Mouse (Mus musculus) telencephalon, adult 2 months (tissue): ENCODE data around the gene Galnt18.

Experiments used
- DNase-seq: peaks from one replicate; pipeline ENCODE4 v3.0.0-alpha.2; 2011; ENCODE audit warnings: low read depth, low spot score

Gene Galnt18

DNA sequence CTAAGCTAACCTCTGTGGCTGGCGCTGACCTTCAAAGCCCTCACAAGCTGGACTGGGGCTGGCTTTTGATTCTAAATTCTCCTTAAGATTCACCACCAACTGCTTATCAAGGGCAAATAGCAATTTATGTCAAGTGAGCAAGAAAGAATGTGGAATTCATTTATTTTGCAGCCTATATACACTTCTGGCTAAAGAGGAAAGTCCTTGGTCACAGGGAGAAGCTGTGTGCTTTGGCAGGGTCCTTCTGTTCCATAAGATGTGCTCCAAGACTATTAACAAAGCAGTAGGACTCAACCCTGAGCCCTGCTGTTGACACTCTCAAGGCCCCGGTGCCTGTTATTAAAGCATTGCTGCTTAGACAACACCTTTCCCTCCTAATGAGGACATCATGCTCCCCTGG lies 7.4 kb downstream of the Galnt18 start:
- no peak for DNase-seq

DNA sequence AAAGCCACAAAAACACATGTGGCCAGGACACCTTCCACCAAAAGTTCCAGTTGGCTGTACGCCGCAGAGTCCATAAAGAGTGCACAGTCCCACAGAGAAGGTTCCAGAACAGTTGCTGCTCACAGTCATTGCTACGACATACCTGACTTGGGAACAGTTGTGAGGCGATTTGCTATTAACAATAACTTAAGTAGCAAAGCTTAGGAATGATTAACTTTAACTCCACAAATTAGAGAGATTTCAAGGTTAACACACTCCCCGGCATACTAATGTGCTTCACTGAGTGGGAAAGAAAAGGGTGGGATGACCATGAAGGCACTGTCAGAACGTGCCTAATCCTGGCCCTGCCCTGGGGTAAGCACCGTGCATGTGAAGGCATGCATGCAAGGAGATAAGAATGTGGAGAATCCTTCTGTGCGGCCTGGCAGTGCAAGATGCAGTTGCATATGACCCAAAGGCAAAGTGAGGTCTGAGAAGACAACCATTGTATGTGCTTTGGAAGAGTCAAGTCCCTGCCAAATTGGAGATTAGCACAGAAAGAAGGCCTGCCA lies 8.5 kb downstream of the Galnt18 start:
- no peak for DNase-seq

DNA sequence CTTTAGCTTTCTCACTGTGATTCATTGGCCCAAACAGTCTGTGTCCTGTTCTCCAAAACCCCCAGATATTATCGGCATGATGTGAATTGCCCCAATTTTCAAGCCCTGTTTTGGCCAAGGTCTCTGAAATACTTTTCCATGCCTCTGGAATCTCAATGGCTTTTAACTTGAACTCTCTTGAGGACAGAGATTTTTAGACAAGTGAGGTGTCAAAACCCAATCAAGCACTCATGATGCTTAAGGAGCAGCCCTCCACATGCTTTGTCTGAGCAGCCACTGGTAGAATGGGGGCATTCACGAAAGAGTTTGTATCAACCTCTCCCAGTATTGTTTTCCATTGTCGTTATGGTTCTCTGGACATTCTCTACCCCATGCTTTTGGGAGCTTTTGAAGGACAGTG lies 9.2 kb downstream of the Galnt18 start:
- DNase-seq, result no peak

DNA sequence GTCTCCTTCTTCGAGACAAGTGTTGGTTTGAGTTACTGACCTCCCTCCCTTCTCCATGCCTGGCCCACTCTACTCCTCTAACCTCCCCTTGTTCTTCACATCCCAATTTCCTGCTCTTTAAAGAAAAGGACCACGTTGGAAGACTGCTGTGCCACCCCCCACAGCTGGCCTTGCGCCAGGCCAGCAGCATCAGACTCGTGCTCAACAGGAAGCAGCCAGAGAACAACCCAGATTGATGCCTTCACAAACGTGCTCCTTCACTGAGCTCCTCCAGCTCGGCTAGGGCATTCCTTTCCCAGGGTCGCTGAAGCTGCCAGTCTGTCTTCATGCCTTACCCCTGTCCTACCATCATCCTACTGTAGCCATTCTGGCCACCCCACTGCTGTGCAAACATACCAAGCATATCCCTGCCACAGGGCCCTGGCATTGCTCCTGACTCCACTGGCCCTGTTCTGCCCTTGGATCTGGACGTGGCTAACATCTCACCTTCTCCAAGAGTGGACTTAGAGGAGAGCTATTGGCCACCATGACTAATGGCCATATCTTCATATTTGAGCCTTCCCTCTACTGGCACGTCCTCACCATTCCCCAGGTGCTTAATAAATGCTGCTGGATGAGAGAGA lies 13.5 kb downstream of the Galnt18 start:
- DNase-seq, result no peak

DNA sequence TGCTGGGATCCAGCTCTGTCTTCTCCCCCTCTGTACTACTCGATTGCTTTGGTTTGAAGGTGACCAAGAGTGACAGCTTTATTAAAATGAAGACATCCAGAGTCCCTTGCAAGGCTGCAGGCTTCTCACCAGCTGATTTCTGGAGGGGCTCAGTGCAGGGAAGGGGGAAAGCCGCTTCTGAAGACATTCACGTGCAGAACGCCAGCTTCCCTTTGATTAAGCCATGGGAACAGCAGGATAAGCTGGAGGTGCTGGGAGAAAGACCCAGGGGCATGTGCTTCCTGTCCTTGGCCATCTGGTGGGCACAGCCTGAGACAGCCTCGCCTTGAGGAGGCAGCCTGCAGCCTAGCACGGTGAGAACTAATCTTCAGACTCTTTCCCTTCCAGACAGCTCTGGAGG lies 17.0 kb downstream of the Galnt18 start:
- no peak for DNase-seq

DNA sequence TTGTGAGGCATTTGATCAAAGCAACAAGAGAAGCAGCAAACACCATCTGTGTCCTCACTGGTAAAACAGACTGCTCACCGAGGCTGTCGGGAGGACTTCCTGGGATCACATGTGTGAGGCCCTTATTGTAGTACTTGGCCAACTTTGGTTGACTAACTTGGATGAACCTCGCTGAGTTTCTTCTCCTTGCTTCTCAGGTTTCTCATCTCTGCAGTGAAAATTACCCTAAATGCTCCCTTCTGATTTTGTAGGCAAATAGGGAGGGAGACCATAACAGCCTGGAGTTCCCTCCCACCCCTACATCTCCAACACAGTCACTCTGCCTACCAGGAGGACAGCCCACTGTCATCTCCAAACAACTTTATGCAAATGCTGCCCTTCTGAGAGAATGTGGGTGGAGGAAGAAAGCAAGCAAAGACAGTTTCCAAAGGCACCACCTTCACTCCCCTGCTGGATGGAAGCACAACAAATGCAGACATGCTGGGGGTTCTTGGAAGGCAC lies 31.2 kb downstream of the Galnt18 start:
- DNase-seq, result peak; percentile 78

DNA sequence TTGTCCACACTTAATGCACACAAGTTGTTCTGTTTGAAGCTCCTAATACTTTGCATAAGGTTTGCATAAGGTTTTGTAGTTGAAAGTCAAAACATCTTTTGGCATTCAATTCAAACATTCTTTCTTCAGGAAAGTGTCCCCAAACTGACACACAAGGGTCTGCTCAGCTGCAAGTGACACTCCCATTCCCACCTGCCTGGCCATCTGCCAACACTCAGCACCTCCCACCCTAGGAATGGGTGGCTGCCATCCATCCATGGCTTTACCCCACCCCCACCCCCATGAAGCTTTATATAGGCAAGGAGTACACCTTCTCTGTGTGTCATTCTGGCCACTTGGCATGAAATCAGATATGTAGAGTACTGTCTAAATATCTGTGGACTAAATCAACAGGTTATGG lies 35.0 kb downstream of the Galnt18 start:
- no peak for DNase-seq

DNA sequence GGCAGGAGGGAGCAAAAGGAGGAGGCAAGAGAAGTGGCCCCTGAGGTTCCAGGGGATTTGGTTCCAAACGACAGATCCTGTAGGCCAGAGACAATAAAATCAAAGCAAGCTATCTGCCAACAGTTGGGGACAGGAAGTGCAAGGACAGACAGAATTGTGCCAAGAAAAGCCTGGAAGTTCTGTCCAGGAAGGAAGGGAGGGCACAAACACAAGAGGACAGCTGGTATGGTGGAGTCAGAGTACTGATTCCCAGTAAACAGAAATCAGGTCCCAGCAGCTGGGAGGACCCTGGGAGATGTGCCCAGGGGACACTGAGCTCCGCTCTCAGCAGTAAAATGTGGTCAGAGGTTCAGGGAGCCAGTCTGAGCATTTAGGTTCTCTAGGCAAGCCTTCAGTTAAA lies 38.2 kb downstream of the Galnt18 start:
- no peak for DNase-seq

DNA sequence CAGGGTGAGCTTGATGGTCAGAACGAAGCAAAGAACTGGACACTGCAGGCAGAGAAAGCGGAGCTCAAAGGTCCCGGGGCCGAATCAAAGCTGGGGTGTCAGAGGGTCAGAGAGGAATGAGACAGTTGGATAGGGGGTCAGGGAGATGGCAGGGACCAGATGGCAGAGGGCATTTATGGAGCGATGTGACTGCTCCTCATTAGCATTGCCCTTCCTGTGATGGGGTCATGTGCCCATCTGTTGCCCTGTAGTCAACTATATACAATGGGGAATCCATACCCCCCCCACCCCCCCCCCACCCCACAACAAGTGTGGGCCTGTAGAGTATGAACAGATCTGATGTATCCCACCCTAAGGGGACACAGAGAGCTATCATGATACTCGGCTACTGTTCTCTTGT lies 39.7 kb downstream of the Galnt18 start:
- no peak for DNase-seq

DNA sequence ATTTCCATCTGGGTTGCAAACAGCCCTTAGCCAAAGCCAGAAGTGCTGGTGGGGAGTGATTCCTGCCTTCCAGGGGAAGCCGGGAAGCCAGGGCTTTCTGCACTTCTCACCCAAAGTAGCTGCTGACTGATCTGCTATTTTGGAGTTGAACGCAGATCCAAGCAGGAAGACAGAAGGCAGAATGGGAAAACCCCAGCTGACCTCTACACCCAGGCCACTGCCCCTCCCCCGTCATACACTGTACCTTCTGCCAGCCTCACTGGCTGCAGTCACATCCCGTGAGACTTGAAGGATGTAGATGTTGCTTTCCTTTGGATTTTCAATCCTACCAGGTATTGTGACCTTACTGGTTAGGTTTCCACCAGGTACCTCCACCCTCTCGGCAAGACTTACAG lies 40.4 kb downstream of the Galnt18 start:
- no peak for DNase-seq

DNA sequence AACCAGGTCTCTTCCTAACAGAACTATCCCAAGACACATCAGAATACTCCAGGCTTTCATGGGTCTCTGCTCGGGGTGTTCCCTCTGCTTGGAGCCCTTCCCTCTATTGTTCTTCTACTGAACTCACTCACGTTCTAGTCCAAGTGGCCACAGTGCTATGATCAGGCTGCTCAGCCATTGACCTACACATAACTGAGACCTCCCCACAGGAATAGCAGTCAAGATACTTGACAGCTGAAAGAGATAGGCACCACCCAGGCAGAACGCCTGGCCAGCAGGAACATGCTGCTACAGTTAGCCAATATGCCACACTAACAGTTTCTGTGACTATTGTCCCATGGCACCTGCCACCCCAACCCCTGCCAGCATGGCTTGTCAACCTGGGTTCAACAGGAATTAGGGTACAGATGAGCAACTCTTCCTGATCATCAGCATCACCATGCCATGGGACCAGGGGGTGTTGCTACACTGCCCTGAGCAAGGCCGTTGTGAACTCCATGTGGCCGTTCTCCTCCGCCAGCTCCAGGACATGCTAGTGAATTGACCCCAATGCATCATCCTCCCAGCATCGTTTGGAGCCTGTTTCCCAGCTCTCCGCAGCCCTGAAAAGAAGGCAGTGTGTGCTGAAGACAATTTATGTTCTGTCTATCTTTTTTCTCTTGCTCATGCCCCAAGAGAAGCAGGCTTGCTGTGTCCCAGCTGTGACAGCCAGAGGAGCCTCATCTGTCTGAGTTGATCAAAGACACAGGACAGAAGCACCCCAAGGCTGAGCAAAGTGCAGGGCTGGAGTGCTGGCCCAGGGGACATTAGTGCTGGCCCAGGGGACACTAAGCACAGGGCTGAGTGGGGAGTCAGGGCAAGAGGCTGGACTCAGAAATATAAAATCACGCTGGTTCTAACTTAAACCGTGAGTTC lies 41.1 kb downstream of the Galnt18 start:
- no peak for DNase-seq

DNA sequence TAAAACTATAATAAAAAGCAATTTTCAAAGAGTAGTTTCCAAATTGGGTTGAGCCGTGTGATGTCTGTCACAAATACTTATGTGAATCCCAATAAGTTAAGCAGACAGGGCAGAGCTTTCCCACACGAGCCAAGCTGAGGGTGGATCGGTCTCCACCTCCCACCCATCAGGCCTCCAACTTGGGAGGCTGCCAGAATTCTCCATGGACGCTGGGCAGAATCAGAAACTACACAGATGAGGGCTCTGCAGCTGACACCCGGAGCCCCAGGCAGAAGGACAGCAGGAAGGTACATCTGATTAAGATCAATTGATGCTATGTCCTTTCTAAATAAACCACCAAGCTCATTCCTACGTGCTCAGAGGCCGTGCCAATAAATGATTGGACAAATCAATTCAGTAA lies 42.4 kb downstream of the Galnt18 start:
- DNase-seq, result no peak

DNA sequence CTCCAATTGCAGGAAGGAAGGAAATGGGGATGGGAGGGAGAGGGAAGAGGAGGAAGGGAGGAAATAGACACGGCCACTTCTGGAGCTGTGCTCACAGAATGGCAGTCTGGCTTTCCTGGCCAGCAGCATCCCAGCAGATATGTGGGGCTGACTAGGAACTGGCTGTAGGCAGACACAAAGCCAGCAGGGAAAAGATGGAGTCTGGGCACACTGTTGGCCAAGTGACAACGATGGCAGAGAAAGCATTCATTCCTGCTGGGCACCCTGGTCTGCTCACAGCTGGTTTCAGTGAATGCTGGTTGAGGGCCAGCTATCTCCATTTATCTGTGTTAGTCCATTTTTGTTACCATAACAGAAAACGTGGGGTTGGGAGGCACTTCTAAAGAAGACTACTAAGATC lies 43.4 kb downstream of the Galnt18 start:
- no peak for DNase-seq

DNA sequence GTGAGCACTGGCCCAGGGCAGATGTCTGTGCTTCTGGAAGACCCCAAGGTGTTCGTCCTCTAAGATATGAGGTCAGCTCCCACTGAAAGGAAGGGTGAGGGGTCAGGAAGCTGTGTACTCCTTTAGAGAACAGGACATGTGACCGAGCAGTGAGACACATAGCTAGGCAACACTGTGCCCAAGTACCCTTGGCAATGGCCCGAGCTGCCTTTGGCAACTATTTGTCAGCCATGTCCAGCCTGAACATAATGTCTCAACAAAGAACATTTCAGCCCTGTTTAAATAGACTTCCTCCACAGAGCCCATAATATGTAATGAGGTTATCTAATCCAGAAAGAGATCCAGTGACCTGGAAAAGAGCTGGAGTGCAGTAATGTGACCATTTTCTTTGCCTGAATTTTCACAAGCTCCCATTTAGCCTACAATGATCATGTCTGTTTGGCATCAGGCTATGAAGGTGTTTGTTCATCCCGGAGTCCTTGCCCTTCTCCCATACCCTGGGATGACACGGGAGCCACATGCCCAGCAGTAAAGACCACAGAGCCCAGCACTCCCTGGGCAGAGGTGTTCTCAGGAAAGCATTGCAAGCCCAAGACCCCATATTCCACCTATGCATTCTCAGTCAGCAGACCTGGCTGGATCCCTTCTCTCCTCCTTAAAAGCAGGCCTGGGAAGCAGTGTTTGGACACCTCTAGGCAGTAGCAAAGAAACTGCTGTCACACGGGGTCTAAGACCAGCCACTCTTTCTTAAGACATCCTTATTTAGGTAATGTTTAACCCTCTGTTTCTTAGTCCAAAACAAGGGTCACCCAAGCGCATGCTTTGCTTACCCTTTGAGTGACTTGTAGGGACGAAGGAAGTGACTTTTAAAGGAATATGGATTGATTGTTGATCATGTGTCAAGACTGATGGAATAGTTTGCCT lies 49.2 kb downstream of the Galnt18 start:
- DNase-seq, result no peak

DNA sequence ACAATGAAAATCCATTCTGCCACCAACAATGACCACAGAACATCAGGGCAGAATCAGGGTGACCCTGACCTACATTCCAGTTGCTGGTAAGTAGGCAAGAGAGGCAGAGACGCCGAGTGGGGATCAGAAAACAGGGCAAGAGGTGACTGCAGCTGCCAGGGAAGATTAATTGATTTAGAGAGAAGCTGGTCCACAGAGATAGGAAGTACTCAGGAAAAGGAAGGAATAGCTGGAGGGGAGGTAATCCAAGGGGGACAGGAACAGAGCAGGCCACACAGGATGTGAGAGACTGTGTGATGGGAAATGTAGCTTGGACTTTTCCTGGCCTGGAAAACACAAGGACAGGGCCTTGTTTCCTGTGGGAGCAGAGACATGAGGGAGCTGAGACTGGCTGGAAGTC lies 52.8 kb downstream of the Galnt18 start:
- no peak for DNase-seq

DNA sequence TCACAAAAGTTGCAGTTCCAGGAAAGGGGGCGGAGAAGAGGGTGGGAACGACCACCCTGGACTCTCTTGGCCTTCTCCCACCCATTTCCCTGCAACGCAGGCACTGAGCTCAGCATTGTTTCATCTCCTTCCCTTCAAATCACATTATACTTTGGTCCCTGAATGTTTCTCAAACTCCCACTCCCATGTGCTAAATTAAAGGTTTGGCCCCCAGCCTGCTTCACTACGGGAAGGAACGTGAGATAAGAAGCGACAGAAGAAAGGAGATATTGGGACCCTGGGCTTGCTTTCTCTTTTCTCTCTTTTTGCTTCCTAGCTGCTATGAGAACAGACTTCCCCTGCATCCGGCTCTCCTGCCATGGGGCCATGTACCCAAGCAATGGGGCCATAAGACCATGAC lies 55.0 kb downstream of the Galnt18 start:
- no peak for DNase-seq

DNA sequence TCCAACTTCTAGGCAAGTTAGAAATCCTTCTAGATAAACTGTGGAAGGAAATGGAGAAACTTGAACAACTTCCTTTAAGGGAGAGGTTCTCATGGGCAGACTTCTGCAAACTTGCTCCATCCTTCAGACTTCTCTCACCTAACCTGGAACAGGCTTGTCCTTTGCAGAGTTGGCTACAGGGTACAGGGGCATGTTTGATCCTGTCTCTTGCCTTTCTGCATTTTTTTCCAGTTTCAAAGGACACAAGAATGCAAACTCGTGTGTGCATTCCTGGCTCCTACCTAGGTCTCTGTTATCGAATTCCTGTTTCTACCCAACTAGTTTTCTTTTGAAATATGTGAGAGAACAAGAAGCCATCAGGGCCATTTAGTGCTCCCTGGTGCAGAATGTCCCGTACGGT lies 55.8 kb downstream of the Galnt18 start:
- no peak for DNase-seq

DNA sequence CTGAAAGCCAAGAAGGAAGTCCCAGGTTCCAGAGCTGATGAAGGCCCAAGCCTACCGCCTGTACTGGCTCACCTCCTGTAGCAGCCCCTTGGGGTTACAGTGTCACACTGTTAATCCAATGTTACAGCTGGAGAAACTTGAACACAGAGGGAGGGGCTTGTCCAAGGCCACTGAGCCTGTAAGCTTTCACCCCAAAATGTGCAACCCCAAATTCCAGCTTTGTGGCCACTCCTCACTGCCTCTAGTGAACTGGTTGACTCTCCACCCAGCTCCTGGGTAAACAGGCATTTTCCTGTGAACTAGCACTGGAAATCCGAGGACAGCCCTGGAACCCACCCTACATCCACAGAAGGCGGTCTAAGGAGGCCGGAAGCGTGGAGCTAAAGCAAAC lies 58.5 kb downstream of the Galnt18 start:
- no peak for DNase-seq

DNA sequence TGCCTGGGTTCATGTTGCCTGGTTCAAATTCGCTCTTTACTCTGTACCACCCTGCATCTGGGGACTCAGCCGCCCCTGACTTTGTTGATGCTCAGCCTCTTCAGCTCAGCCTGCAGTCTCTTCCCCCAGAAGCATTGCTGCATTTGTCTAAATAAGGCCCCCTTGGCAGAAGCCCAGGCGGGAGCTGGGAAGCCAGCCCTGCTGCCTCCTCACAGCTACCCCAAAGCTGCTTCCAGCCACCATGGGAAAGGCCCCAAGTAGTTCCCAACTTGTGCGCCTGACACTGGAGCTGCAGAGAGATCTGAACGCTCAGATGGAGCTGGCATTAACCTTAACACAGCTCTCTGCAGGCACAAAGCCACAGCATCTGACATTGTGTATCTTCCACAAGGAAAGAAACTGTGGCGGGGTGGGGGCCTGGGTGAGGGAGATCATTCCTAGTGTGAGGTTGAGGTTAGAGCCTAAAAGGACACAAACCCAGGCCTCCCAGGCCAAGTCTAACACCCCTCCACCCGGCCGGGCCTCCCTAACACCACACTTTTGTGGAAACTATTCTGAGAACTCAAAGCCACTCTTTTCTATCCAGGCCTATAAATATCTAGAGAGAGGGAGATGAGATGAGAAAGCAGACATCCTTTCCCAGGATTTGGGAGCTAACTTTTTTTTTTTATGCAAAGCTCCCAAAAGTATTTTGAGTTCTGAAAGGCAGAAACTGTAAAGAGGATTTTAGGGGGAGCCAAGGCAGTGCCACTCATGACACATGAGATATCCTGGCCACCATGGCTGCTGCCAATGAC lies 59.1 kb downstream of the Galnt18 start:
- peak; percentile 82 for DNase-seq

DNA sequence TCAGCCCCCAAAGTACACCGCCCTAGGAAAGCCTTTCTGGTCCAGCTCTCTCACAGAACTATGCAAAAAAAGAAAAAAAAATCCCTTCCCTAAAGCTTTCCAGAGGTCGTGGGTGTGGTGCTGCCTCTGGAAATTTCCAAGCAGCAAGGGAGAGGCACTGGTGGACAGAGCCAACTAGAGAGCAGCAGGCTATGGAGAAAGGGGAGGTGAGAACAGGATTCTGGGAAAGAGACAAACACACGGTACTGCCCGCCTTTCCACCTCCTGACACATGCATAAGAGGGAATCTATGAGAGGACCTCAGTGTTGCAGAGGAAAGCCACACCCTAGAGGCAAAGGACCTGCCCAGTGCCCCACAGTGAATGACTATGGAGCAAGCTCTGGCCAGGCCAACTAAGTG lies 60.9 kb downstream of the Galnt18 start:
- no peak for DNase-seq
